9 mouse cellular contexts compared by ENCODE assay signal in the genomic region with DNA sequence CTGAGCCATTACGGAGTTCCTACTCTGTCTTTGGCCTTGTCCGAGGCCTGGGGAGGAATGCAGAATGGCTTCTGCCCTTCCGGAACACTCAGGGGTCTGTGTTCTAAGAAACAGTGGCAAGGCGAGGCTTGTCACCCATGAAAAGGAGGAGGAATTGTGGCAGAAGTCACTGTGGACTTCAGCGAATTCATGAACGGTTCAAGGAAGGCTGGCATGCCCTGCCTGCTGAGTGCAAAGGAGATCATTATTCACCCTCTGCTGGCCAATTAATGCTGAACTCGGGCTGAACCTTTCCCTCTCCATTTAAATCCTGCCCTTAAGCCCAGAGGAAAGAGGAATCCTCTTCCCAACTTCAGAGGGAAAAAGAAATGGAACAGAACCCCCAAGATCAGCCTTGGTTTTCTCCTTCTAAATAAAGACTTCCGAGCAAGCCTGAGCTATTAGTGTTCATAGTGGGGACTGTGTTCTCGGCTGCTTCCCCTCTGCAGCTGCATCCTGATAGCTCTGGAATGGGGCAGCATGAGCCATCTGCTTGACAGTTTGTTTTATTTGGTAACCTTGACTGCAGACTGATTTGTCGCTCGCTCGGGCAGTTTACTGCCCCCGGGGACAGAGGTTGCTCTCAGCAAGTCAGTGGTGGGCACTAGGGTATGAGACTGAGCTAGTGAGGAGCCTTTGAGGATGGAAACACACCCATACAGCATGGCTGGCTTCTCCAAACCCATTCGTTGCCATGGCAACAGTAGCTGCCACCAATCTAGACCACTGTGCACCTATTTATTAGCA.
A peak's percentile ranks its signal among the peaks of the same experiment; 100 is the strongest.
DNase-seq lines count a peak whose midpoint lies in the region; ATAC-seq and TF ChIP-seq lines count a peak whose summit lies in the region.
"Had no signal": no experiment of that assay in that cellular context is flagged by ENCODE, and none has a peak within 500 bp of the region (broad histone marks: within the 10 kb centered on the region; RNA-seq: fewer than 3 reads in every experiment).

No protein-coding gene starts in this region.

- H3K4me2 ChIP-seq in embryonic facial prominence, embryonic 14.5 days (ENCODE audit: low read depth, low read length) = no peak overlapping the region
- no peak overlapping the region for H3K4me2 ChIP-seq in kidney, embryonic 15.5 days
- no peak overlapping the region for H3K4me2 ChIP-seq in neural tube, embryonic 11.5 days (ENCODE audit: low read depth)
- H3K4me2 ChIP-seq: heart, embryonic 11.5 days had no signal

- TF ChIP-seq POLR2A in cortical plate, adult 2 months (IDR thresholded peaks at IDR 0.05; ENCODE audit: extremely low read depth, insufficient read depth, low read length) = no peak

- 39% methylated on average over 14 of the region's 14 CpGs for WGBS in embryonic facial prominence, embryonic 14.5 days
- WGBS in kidney, embryonic 15.5 days = 23% methylated on average over 14 of the region's 14 CpGs
- 16% methylated on average over 14 of the region's 14 CpGs for WGBS in neural tube, embryonic 11.5 days

- H3K36me3 ChIP-seq in embryonic facial prominence, embryonic 14.5 days (ENCODE audit: control insufficient read depth, insufficient read depth, low read length) = no peaks in the 10 kb centered on the region
- H3K36me3 ChIP-seq in kidney, embryonic 15.5 days = no peaks in the 10 kb centered on the region
- H3K36me3 ChIP-seq in neural tube, embryonic 11.5 days (ENCODE audit: control insufficient read depth, insufficient read depth, low read length) = no peaks in the 10 kb centered on the region

- no peak overlapping the region for H3K9ac ChIP-seq in embryonic facial prominence, embryonic 14.5 days (ENCODE audit: low read depth, low read length)
- H3K9ac ChIP-seq in kidney, embryonic 15.5 days = no peak overlapping the region
- peak overlapping the region; percentile 1; the same call in 1 of the 2 replicates for H3K9ac ChIP-seq in neural tube, embryonic 11.5 days (ENCODE audit: low read length)

- H3K27me3 ChIP-seq in embryonic facial prominence, embryonic 14.5 days (replicated peaks; ENCODE audit: control insufficient read depth, insufficient read depth, low read length) = no peaks in the 10 kb centered on the region
- H3K27me3 ChIP-seq in kidney, embryonic 15.5 days = no peaks in the 10 kb centered on the region
- H3K27me3 ChIP-seq in neural tube, embryonic 11.5 days (ENCODE audit: control insufficient read depth, insufficient read depth, low read length) = no peaks in the 10 kb centered on the region

- H3K27ac ChIP-seq in cortical plate, adult 2 months (ENCODE audit: insufficient read depth, low read length) = peak overlapping the region; percentile 39; the same call in 1 of the 2 replicates
- H3K27ac ChIP-seq in embryonic facial prominence, embryonic 14.5 days (replicated peaks; ENCODE audit: low read depth, low read length) = no peak overlapping the region
- H3K27ac ChIP-seq in kidney, embryonic 15.5 days = peak overlapping the region; percentile 41; the same call in 1 of the 2 replicates
- peak overlapping the region; percentile 75 for H3K27ac ChIP-seq in neural tube, embryonic 11.5 days (ENCODE audit: low read depth, low read length)

- peak; percentile 76; the same call in 1 of the 2 replicates for ATAC-seq in embryonic facial prominence, embryonic 14.5 days (ENCODE audit: low read depth)
- ATAC-seq in kidney, embryonic 15.5 days (replicated peaks; ENCODE audit: low FRiP score) = 0 out of 2 replicates have a peak, but pooled peaks have one; percentile 33
- ATAC-seq in neural tube, embryonic 11.5 days (ENCODE audit: insufficient read depth, low FRiP score, low TSS enrichment) = peak; percentile 93
- ATAC-seq in CD4-positive, CD25-positive, alpha-beta regulatory T cell, adult 4 months = no peak

- no peaks in the 10 kb centered on the region for H3K9me3 ChIP-seq in embryonic facial prominence, embryonic 14.5 days (ENCODE audit: control insufficient read depth, low read length)
- peaks cover 7% of the 10 kb centered on the region; the same call in 1 of the 2 replicates for H3K9me3 ChIP-seq in kidney, embryonic 15.5 days (replicated peaks)
- no peaks in the 10 kb centered on the region for H3K9me3 ChIP-seq in neural tube, embryonic 11.5 days (ENCODE audit: control insufficient read depth, low read length)

- no peak for TF ChIP-seq CTCF in cortical plate, adult 2 months (IDR thresholded peaks at IDR 0.05; ENCODE audit: extremely low read depth, insufficient read depth, low read length)

- no peak overlapping the region for H3K4me3 ChIP-seq in cortical plate, adult 2 months (ENCODE audit: insufficient read depth, low read length)
- no peak overlapping the region for H3K4me3 ChIP-seq in embryonic facial prominence, embryonic 14.5 days (ENCODE audit: low read depth, low read length)
- no peak overlapping the region for H3K4me3 ChIP-seq in kidney, embryonic 15.5 days (replicated peaks)
- no peak overlapping the region for H3K4me3 ChIP-seq in neural tube, embryonic 11.5 days (ENCODE audit: low read depth, low read length)

- no peak for DNase-seq in embryonic facial prominence, embryonic 14.5 days (ENCODE audit: low spot score)
- peak; percentile 79 for DNase-seq in neural tube, embryonic 11.5 days (ENCODE audit: low spot score)
- no peak for DNase-seq in spleen, adult 18-20 months
- no peak for DNase-seq in lung, postnatal 25 days (ENCODE audit: low spot score)
- DNase-seq: cerebellum, adult 8-10 months had no signal

- H3K4me1 ChIP-seq in cortical plate, adult 2 months (ENCODE audit: control insufficient read depth, insufficient read depth, low read length) = peaks cover 14% of the 10 kb centered on the region
- no peaks in the 10 kb centered on the region for H3K4me1 ChIP-seq in embryonic facial prominence, embryonic 14.5 days (ENCODE audit: control insufficient read depth, insufficient read depth, low read length)
- peaks cover 18% of the 10 kb centered on the region for H3K4me1 ChIP-seq in kidney, embryonic 15.5 days
- peaks cover 9% of the 10 kb centered on the region for H3K4me1 ChIP-seq in neural tube, embryonic 11.5 days (ENCODE audit: control insufficient read depth, insufficient read depth, low read length)
